Mouse (Mus musculus): ENCODE measurements around the gene Rps15a. TPM values are rescaled to one million over a fixed set of nuclear protein-coding genes. Genes with fewer than 3 reads are reported as not detected.

Gene Rps15a
- 192 and 221 TPM in 2 replicates for total RNA-seq (2014; rRNA removed)
- polyA plus RNA-seq (2015; fragmentation: Nextera tagmentation; extraction: Ambion mirVana): 384 and 597 TPM in 2 replicates

DNA sequence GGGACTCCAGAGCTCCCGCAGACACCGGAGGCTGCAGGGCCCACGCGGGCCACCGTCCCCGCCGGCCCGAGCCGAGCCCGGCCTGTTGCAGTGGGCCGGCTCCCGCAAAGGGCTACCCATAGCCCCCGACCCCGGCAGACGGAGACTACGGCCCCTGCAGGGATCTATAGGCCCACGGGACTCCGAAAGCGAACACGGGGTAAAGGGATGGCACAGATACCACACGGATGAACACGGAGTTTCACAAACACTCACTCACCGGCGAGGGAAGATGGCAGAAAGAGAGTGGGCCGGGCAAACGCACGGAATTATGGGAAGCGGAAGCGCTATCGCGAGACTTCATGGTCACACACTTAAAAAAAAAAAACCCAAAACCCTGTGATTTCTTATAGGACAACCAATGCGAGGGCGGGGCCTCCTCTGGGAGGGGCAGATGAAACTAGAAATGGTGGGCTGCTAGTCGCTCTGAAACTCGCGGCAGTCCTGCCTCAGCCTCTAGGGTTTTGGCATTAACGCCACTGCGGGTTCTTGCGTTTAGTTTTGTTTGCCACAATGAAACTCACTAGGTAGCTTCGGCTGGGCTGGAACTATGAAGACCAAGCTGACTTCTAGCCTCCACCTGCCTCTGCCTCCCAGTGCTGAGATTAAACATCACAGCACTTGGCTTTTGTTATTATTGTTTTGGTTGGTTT is at the start of gene Rps15a:
Rps15a (minus strand) TSS at position 312 of the 692 bp plus-strand sequence.
- Histone ChIP-seq H3K9ac (peak within 1 kb of the TSS; percentile 89), H3K4me3 (ENCODE audit: low read depth, low read length) (peak within 1 kb of the TSS; percentile 76), H3K4me2 (ENCODE audit: low read depth) (peak within 1 kb of the TSS; percentile 86), H3K9me3 (ENCODE audit: low read length) (no peaks in the 10 kb centered on the region), H3K27me3 (ENCODE audit: insufficient read depth, low read length) (no peaks in the 10 kb centered on the region), H3K27ac (ENCODE audit: low read depth, low read length) (peak within 1 kb of the TSS; percentile 91), H3K4me1 (ENCODE audit: insufficient read depth) (peaks cover 26% of the 10 kb centered on the region), H3K36me3 (ENCODE audit: insufficient read depth) (peaks cover 66% of the 10 kb centered on the region)
- ATAC-seq: peak; percentile 92
- peak; percentile 42 for TF ChIP-seq CTCF (IDR thresholded peaks at IDR 0.05; ENCODE audit: low read depth)
- DNase-seq: peak; percentile 97
- WGBS: under 1% methylated on average over 40 of the region's 40 CpGs

DNA sequence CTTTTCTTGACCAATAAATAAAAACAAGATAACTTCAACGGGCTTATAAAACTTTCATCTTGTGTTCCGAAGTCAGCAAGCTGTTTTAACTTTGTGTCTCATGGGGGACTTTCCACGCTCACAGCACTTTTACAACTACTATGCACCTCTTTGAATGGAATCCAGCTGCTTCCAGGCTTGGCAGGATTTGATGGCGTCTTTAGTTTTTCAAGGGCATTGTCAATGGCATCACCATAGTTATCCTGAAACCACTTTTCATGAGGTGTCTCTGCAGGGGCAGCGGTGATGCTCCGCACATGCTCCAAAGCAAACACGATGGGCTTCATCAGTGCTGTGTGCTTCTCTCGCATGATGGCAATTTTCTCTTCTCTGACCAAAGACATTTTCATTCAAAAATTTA is 47.0 kb upstream of the Rps15a start:
- Histone ChIP-seq H3K36me3 (ENCODE audit: insufficient read depth) (peaks cover 38% of the 10 kb centered on the region), H3K4me2 (ENCODE audit: low read depth) (no peak overlapping the region), H3K4me3 (ENCODE audit: low read depth, low read length) (no peak overlapping the region), H3K9ac (no peak overlapping the region), H3K27ac (ENCODE audit: low read depth, low read length) (no peak overlapping the region), H3K4me1 (ENCODE audit: insufficient read depth) (no peaks in the 10 kb centered on the region), H3K27me3 (ENCODE audit: insufficient read depth, low read length) (no peaks in the 10 kb centered on the region), H3K9me3 (ENCODE audit: low read length) (no peaks in the 10 kb centered on the region)
- DNase-seq (no peak), ATAC-seq (no peak)
- WGBS: 89% methylated on average over 8 of the region's 8 CpGs
- no peak for TF ChIP-seq CTCF (IDR thresholded peaks at IDR 0.05; ENCODE audit: low read depth)

DNA sequence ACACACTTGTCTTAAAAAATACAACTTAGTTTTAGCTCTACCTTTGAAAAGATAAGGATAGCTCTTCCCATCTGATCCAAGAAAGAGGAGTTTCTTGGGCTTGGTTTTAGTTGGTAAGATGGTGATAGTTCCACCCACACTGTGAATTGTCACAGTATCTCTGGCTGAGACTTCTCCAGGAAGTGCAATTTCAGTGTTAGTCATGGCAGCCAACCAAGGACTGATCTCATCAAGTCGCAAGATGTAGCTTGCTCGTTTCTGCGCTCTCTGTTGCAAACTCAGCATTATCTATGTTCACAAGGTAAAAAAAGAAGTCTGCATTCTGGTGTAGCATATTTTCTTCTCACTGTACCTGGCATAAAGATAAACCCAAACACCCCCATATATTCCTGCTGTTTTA is 44.1 kb upstream of the Rps15a start:
- WGBS: 85% methylated on average over 3 of the region's 3 CpGs
- DNase-seq: peak; percentile 17

DNA sequence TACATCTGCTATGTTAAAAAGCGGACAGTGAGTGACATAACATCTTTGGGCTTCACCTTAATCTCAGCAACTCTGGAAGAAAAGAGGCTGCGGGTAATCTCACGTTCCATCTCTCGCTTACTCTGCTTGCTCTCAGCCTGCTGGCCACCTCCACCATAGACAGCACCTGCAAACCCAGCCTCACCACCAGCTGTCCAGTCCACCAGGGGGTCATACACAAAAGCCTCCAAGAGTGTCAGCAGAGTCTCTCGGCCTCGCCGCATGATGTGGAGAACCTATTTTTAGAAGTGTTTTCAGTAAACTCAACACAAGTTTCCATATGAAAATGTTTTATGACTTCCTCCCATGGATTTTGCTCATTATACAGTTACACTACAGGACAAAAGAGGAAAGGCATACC is 40.5 kb upstream of the Rps15a start:
- no peak for TF ChIP-seq CTCF (IDR thresholded peaks at IDR 0.05; ENCODE audit: low read depth)
- WGBS: 93% methylated on average over 7 of the region's 7 CpGs
- Histone ChIP-seq H3K9me3 (ENCODE audit: low read length) (no peaks in the 10 kb centered on the region), H3K4me3 (ENCODE audit: low read depth, low read length) (no peak overlapping the region), H3K4me1 (ENCODE audit: insufficient read depth) (no peaks in the 10 kb centered on the region), H3K27ac (ENCODE audit: low read depth, low read length) (no peak overlapping the region), H3K9ac (no peak overlapping the region), H3K27me3 (ENCODE audit: insufficient read depth, low read length) (no peaks in the 10 kb centered on the region), H3K36me3 (ENCODE audit: insufficient read depth) (peaks cover 67% of the 10 kb centered on the region), H3K4me2 (ENCODE audit: low read depth) (no peak overlapping the region)
- ATAC-seq (no peak), DNase-seq (no peak)

More for the DNA sequence above, 44.1 kb upstream of the Rps15a start:
- no peak for ATAC-seq
- Histone ChIP-seq H3K9me3 (ENCODE audit: low read length) (no peaks in the 10 kb centered on the region), H3K27me3 (ENCODE audit: insufficient read depth, low read length) (no peaks in the 10 kb centered on the region), H3K4me1 (ENCODE audit: insufficient read depth) (no peaks in the 10 kb centered on the region), H3K27ac (ENCODE audit: low read depth, low read length) (no peak overlapping the region), H3K36me3 (ENCODE audit: insufficient read depth) (peaks cover 43% of the 10 kb centered on the region), H3K9ac (no peak overlapping the region), H3K4me3 (ENCODE audit: low read depth, low read length) (no peak overlapping the region), H3K4me2 (ENCODE audit: low read depth) (no peak overlapping the region)
- TF ChIP-seq CTCF (IDR thresholded peaks at IDR 0.05; ENCODE audit: low read depth): no peak

DNA sequence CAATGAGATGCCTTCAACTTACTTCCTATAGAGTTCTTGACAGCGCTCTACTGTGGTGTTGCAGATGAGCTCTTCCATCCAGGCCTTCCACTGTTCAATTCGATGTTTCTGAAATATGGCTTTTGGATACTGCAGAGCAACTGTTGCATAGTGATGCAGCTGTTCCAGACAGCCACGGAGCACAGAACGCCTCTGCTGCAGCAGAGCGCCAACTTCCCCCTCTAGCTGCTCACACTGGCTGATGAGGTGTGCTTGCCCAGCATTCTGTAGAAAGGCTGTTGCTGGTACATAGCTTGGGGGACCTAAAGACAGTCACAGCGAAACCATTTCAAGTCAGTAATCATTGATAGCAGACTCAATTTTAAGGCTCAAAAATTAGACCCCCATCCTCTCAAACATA is 38.2 kb upstream of the Rps15a start:
- no peak overlapping the region for H3K4me3 ChIP-seq (ENCODE audit: low read depth, low read length)
- no peaks in the 10 kb centered on the region for H3K9me3 ChIP-seq (ENCODE audit: low read length)
- WGBS: 95% methylated on average over 6 of the region's 6 CpGs
- H3K4me2 ChIP-seq (ENCODE audit: low read depth): no peak overlapping the region
- DNase-seq (no peak), ATAC-seq (no peak)
- H3K36me3 ChIP-seq (ENCODE audit: insufficient read depth): peaks cover 68% of the 10 kb centered on the region
- H3K9ac ChIP-seq: no peak overlapping the region
- H3K27ac ChIP-seq (ENCODE audit: low read depth, low read length): no peak overlapping the region
- no peaks in the 10 kb centered on the region for H3K27me3 ChIP-seq (ENCODE audit: insufficient read depth, low read length)
- H3K4me1 ChIP-seq (ENCODE audit: insufficient read depth): no peaks in the 10 kb centered on the region
- no peak for TF ChIP-seq CTCF (IDR thresholded peaks at IDR 0.05; ENCODE audit: low read depth)

DNA sequence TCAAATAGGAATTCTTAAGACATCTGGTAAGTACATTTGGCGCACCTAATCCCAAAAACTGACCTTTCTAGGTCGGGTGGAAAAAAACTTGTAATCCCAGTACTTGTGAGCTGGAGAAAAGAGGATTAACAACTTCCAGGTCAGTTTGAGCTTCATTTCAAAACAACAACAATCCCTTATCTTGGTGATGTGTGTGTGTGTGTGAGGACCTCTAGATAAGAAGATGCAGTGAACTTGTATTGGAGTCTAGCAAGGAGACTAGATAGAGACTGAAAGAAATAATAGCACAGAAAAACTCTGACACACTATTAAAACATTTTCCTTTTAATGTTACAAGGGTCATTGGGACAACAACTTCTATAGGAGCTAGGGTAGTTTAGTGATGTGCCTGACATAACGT is 27.6 kb upstream of the Rps15a start:
- H3K36me3 ChIP-seq (ENCODE audit: insufficient read depth): peaks cover 62% of the 10 kb centered on the region
- no peak for TF ChIP-seq CTCF (IDR thresholded peaks at IDR 0.05; ENCODE audit: low read depth)

DNA sequence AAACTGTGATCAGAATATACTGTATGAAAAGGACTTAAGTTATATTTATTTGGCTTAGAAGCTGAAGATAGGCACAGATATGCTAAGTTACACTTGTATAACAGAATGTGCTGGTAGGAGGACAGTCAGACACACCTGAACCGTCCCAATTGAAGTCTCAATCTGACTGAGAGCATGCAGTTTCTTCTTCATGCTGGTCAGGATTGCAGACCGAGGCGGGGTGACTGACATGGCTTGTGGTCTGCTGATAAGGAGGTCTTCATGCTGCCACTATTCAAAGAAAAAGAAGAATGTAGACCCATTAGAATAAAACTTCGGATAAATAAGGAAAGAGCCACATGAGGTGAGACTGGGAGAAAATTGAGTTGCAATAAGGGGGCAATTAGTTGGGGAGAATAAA is 27.1 kb upstream of the Rps15a start:
- H3K27me3 ChIP-seq (ENCODE audit: insufficient read depth, low read length): no peaks in the 10 kb centered on the region
- no peak overlapping the region for H3K27ac ChIP-seq (ENCODE audit: low read depth, low read length)
- H3K9me3 ChIP-seq (ENCODE audit: low read length): no peaks in the 10 kb centered on the region
- no peak overlapping the region for H3K4me2 ChIP-seq (ENCODE audit: low read depth)
- TF ChIP-seq CTCF (IDR thresholded peaks at IDR 0.05; ENCODE audit: low read depth): no peak
- ATAC-seq (no peak), DNase-seq (no peak)
- whole genome bisulfite sequencing: 96% methylated on average over 4 of the region's 4 CpGs
- no peaks in the 10 kb centered on the region for H3K4me1 ChIP-seq (ENCODE audit: insufficient read depth)
- H3K4me3 ChIP-seq (ENCODE audit: low read depth, low read length): no peak overlapping the region
- H3K9ac ChIP-seq: no peak overlapping the region
- H3K36me3 ChIP-seq (ENCODE audit: insufficient read depth): peaks cover 57% of the 10 kb centered on the region

More for the DNA sequence above, 27.6 kb upstream of the Rps15a start:
- Histone ChIP-seq H3K4me1 (ENCODE audit: insufficient read depth) (no peaks in the 10 kb centered on the region), H3K4me2 (ENCODE audit: low read depth) (no peak overlapping the region), H3K9ac (no peak overlapping the region), H3K9me3 (ENCODE audit: low read length) (no peaks in the 10 kb centered on the region), H3K27me3 (ENCODE audit: insufficient read depth, low read length) (no peaks in the 10 kb centered on the region), H3K27ac (ENCODE audit: low read depth, low read length) (no peak overlapping the region), H3K4me3 (ENCODE audit: low read depth, low read length) (no peak overlapping the region)
- WGBS: 81% methylated on average over 3 of the region's 3 CpGs
- no peak for ATAC-seq
- DNase-seq: no peak

Measured in forebrain, postnatal 0 days (tissue).